In genomic region chr8:83639649-83640048, GRCm38 (mm10) we compare ENCODE assay signal across 26 mouse cellular contexts.
"Had no signal": no experiment of that assay in that cellular context is flagged by ENCODE, and none has a peak within 500 bp of the region (broad histone marks: within the 10 kb centered on the region; RNA-seq: fewer than 3 reads in every experiment).

No protein-coding gene starts in this region.

- H3K4me3 ChIP-seq: heart, adult 2 months; heart, embryonic 13.5 days; heart, embryonic 15.5 days; hindbrain, embryonic 10.5 days; hindbrain, embryonic 12.5 days; intestine, embryonic 15.5 days; layer of hippocampus, adult 2 months; left cerebral cortex, adult 2 months; limb, embryonic 10.5 days; limb, embryonic 12.5 days; liver, embryonic 13.5 days had no signal

- H3K27ac ChIP-seq: heart, adult 2 months; heart, embryonic 13.5 days; heart, embryonic 15.5 days; hindbrain, embryonic 10.5 days; hindbrain, embryonic 12.5 days; hindbrain, embryonic 14.5 days; intestine, embryonic 15.5 days; layer of hippocampus, adult 2 months; left cerebral cortex, adult 2 months; limb, embryonic 10.5 days; limb, embryonic 12.5 days; liver, embryonic 13.5 days had no signal

- ATAC-seq: hindbrain, embryonic 16.5 days; inflammation-experienced regulatory T-cells, adult 6 months; intestine, embryonic 15.5 days; intestine, postnatal 0 days had no signal

- H3K9me3 ChIP-seq: heart, embryonic 15.5 days; intestine, embryonic 15.5 days; limb, embryonic 10.5 days had no signal

- H3K27me3 ChIP-seq: heart, embryonic 15.5 days; hindbrain, embryonic 12.5 days; intestine, embryonic 15.5 days had no signal

- DNase-seq: gastrocnemius, postnatal 14 days; gastrocnemius, postnatal 36 days; heart, adult 11 months; heart, adult 2 months; heart, postnatal 14 days; heart, postnatal 4 days; kidney, adult 18-20 months; kidney, adult 8-10 months; kidney, postnatal 10 days; kidney, postnatal 25 days; kidney, postnatal 4 days; liver; liver, embryonic 13.5 days had no signal

- H3K9ac ChIP-seq: heart, embryonic 13.5 days; heart, embryonic 15.5 days; hindbrain, embryonic 12.5 days; hindbrain, embryonic 14.5 days; intestine, embryonic 15.5 days; limb, embryonic 12.5 days; liver, embryonic 13.5 days had no signal

- H3K36me3 ChIP-seq: heart, embryonic 13.5 days; heart, embryonic 15.5 days; hindbrain, embryonic 10.5 days; hindbrain, embryonic 12.5 days; intestine, embryonic 15.5 days; limb, embryonic 10.5 days; limb, embryonic 12.5 days; liver, embryonic 13.5 days had no signal

- H3K4me1 ChIP-seq: heart, embryonic 13.5 days; heart, embryonic 15.5 days; hindbrain, embryonic 10.5 days; hindbrain, embryonic 12.5 days; intestine, embryonic 15.5 days; limb, embryonic 10.5 days; limb, embryonic 12.5 days; liver, embryonic 13.5 days had no signal
